Mouse (Mus musculus): ENCODE results near the gene Rrad. TPM values are rescaled to one million over a fixed set of nuclear protein-coding genes. Genes with fewer than 3 reads are reported as not detected.

The Rrad gene
- polyA plus RNA-seq, 1 experiment from 2014 or later: 417 TPM

- Histone ChIP-seq H3K4me3 (ENCODE audit: control insufficient read depth in 1 of 2, insufficient read depth in 1 of 2, low read depth in 1 of 2, low read length in 2 of 2) (no peak overlapping the region), H3K4me1 (ENCODE audit: control insufficient read depth in 2 of 2, insufficient read depth in 2 of 2, low read length in 2 of 2) (peaks cover 54 to 71% of the 10 kb centered on the region in 2 experiments), H3K27ac (replicated peaks in 1 of 2; ENCODE audit: control insufficient read depth in 1 of 2, insufficient read depth in 1 of 2, low read depth in 2 of 2, low read length in 2 of 2) (peak overlapping the region; percentile 95 to 99), H3K36me3 (ENCODE audit: control insufficient read depth, insufficient read depth, low read length) (no peaks in the 10 kb centered on the region), H3K4me2 (ENCODE audit: low read length) (peak overlapping the region; percentile 68), H3K9ac (ENCODE audit: low read length) (peak overlapping the region; percentile 13; the same call in 1 of the 2 replicates), H3K27me3 (ENCODE audit: control insufficient read depth, insufficient read depth, low read length) (no peaks in the 10 kb centered on the region), H3K9me3 (ENCODE audit: control insufficient read depth, low read length) (no peaks in the 10 kb centered on the region)
- ATAC-seq (ENCODE audit: insufficient number of reproducible peaks, insufficient read depth, low FRiP score, low read depth): peak; percentile 23; the same call in 1 of the 2 replicates
- WGBS: 21% methylated on average over 4 of the region's 4 CpGs
Measured at GRCm38 (mm10) chr8:104611613-104612012, 19.5 kb downstream of the Rrad start.

GRCm38 (mm10) chr8:104610185-104610766 lies 20.9 kb downstream of the Rrad start:
- peak; percentile 67 for ATAC-seq (ENCODE audit: insufficient number of reproducible peaks, insufficient read depth, low FRiP score, low read depth)

GRCm38 (mm10) chr8:104609222-104609621 lies 21.9 kb downstream of the Rrad start:
- Histone ChIP-seq H3K9me3 (ENCODE audit: control insufficient read depth, low read length) (no peaks in the 10 kb centered on the region), H3K4me3 (ENCODE audit: control insufficient read depth in 1 of 2, insufficient read depth in 1 of 2, low read depth in 1 of 2, low read length in 2 of 2) (peak overlapping the region; percentile 37 to 50), H3K4me1 (ENCODE audit: control insufficient read depth in 2 of 2, insufficient read depth in 2 of 2, low read length in 2 of 2) (peaks cover 66 to 93% of the 10 kb centered on the region in 2 experiments), H3K36me3 (ENCODE audit: control insufficient read depth, insufficient read depth, low read length) (no peaks in the 10 kb centered on the region), H3K27me3 (ENCODE audit: control insufficient read depth, insufficient read depth, low read length) (no peaks in the 10 kb centered on the region), H3K27ac (replicated peaks in 1 of 2; ENCODE audit: control insufficient read depth in 1 of 2, insufficient read depth in 1 of 2, low read depth in 2 of 2, low read length in 2 of 2) (peak overlapping the region; percentile 96 to 99), H3K9ac (ENCODE audit: low read length) (peak overlapping the region; percentile 76), H3K4me2 (ENCODE audit: low read length) (peak overlapping the region; percentile 68)
- 19% methylated on average over 8 of the region's 8 CpGs for WGBS
- peak; percentile 70 for ATAC-seq (ENCODE audit: insufficient number of reproducible peaks, insufficient read depth, low FRiP score, low read depth)

More at GRCm38 (mm10) chr8:104610185-104610766, 20.9 kb downstream of the Rrad start:
- H3K4me3 ChIP-seq (ENCODE audit: control insufficient read depth in 1 of 2, insufficient read depth in 1 of 2, low read depth in 1 of 2, low read length in 2 of 2): peak overlapping the region in 1 of 2 experiments; percentile 6; a peak in 1 of 4 replicates
- 21% methylated on average over 12 of the region's 12 CpGs for WGBS
- peak overlapping the region; percentile 73 for H3K9ac ChIP-seq (ENCODE audit: low read length)
- peak overlapping the region; percentile 68 for H3K4me2 ChIP-seq (ENCODE audit: low read length)
- no peaks in the 10 kb centered on the region for H3K9me3 ChIP-seq (ENCODE audit: control insufficient read depth, low read length)
- H3K27me3 ChIP-seq (ENCODE audit: control insufficient read depth, insufficient read depth, low read length): no peaks in the 10 kb centered on the region
- peaks cover 67 to 84% of the 10 kb centered on the region in 2 experiments for H3K4me1 ChIP-seq (ENCODE audit: control insufficient read depth in 2 of 2, insufficient read depth in 2 of 2, low read length in 2 of 2)
- H3K36me3 ChIP-seq (ENCODE audit: control insufficient read depth, insufficient read depth, low read length): no peaks in the 10 kb centered on the region
- H3K27ac ChIP-seq (replicated peaks in 1 of 2; ENCODE audit: control insufficient read depth in 1 of 2, insufficient read depth in 1 of 2, low read depth in 2 of 2, low read length in 2 of 2): peak overlapping the region; percentile 96 to 99

DNA sequence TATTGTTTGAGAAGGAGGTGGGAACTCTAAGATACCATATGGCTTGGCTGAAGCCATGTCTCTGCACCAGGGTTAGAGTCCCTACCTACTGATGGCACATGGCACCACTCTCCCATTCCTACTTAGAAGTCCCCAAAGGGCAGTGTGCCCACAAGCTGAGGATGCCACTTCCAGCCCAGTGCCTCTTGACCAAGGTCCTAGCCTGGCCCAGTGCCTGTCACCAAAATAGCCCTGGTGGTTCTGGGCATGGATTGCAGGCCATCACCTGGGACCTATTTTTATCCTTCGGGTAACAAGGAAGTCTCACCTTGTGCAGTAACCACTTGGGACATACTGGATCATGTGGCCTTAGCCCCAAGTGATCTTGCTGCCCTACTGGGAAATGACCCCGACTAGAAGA lies 23.2 kb downstream of the Rrad start:
- H3K9me3 ChIP-seq (ENCODE audit: control insufficient read depth, low read length): no peaks in the 10 kb centered on the region
- H3K4me2 ChIP-seq (ENCODE audit: low read length): peak overlapping the region; percentile 68
- peaks cover 60 to 93% of the 10 kb centered on the region in 2 experiments for H3K4me1 ChIP-seq (ENCODE audit: control insufficient read depth in 2 of 2, insufficient read depth in 2 of 2, low read length in 2 of 2)
- H3K27ac ChIP-seq (replicated peaks in 1 of 2; ENCODE audit: control insufficient read depth in 1 of 2, insufficient read depth in 1 of 2, low read depth in 2 of 2, low read length in 2 of 2): peak overlapping the region; percentile 96 to 99
- H3K27me3 ChIP-seq (ENCODE audit: control insufficient read depth, insufficient read depth, low read length): no peaks in the 10 kb centered on the region
- WGBS: 53% methylated on average over 2 of the region's 2 CpGs
- H3K4me3 ChIP-seq (ENCODE audit: control insufficient read depth in 1 of 2, insufficient read depth in 1 of 2, low read depth in 1 of 2, low read length in 2 of 2): peak overlapping the region in 1 of 2 experiments; percentile 37; a peak in 1 of 4 replicates
- H3K9ac ChIP-seq (ENCODE audit: low read length): peak overlapping the region; percentile 76
- H3K36me3 ChIP-seq (ENCODE audit: control insufficient read depth, insufficient read depth, low read length): no peaks in the 10 kb centered on the region
- ATAC-seq (ENCODE audit: insufficient number of reproducible peaks, insufficient read depth, low FRiP score, low read depth): no peak

DNA sequence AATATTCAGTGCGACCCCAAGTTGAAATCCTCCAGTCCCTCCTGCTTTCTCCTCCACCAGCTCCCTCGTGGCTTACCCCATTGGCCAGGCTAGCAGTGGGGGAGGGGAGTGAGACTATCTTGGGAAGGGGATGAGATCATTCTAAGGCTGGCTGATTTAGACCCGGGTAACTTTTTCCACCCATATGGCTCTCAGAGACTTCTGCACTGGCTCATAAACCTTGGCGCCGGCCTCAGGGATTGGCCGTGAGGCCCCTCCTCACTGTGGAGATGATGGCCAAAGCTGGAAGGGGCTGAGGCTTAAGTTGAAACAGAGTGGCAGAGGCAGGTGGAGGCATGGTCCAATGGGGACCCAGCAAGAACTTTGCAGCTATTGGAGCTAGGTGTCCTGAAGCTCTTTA lies 24.8 kb downstream of the Rrad start:
- H3K9ac ChIP-seq (ENCODE audit: low read length): peak overlapping the region; percentile 62
- peak overlapping the region; percentile 39 for H3K4me2 ChIP-seq (ENCODE audit: low read length)
- H3K36me3 ChIP-seq (ENCODE audit: control insufficient read depth, insufficient read depth, low read length): no peaks in the 10 kb centered on the region
- H3K9me3 ChIP-seq (ENCODE audit: control insufficient read depth, low read length): no peaks in the 10 kb centered on the region
- H3K27me3 ChIP-seq (ENCODE audit: control insufficient read depth, insufficient read depth, low read length): no peaks in the 10 kb centered on the region
- no peak overlapping the region for H3K4me3 ChIP-seq (ENCODE audit: control insufficient read depth in 1 of 2, insufficient read depth in 1 of 2, low read depth in 1 of 2, low read length in 2 of 2)
- peak overlapping the region; percentile 96 to 99 for H3K27ac ChIP-seq (replicated peaks in 1 of 2; ENCODE audit: control insufficient read depth in 1 of 2, insufficient read depth in 1 of 2, low read depth in 2 of 2, low read length in 2 of 2)
- peaks cover 58 to 85% of the 10 kb centered on the region in 2 experiments for H3K4me1 ChIP-seq (ENCODE audit: control insufficient read depth in 2 of 2, insufficient read depth in 2 of 2, low read length in 2 of 2)
- peak; percentile 39 for ATAC-seq (ENCODE audit: insufficient number of reproducible peaks, insufficient read depth, low FRiP score, low read depth)
- WGBS: 4% methylated on average over 6 of the region's 6 CpGs

DNA sequence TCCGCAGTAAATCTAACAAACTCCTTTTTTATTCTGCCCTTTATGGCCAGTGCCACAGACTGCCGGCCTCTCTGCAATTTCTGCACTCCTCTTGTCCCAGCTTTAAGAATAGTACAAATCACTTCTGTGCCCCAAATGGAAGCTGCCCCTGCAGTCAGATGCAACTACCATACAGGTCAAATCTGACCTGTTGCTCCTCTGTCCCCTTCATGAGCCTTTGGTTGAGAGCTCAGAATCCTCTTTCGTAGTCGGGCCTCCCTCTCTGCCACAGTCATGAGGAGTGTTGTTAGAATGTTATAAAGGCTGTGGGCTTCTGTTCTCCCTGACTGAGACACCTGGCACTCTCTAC lies 27.9 kb downstream of the Rrad start:
- Histone ChIP-seq H3K27ac (replicated peaks in 1 of 2; ENCODE audit: control insufficient read depth in 1 of 2, insufficient read depth in 1 of 2, low read depth in 2 of 2, low read length in 2 of 2) (peak overlapping the region; percentile 65 to 89), H3K4me1 (ENCODE audit: control insufficient read depth in 2 of 2, insufficient read depth in 2 of 2, low read length in 2 of 2) (peaks cover 42 to 58% of the 10 kb centered on the region in 2 experiments), H3K4me2 (ENCODE audit: low read length) (peak overlapping the region; percentile 71), H3K9me3 (ENCODE audit: control insufficient read depth, low read length) (no peaks in the 10 kb centered on the region), H3K36me3 (ENCODE audit: control insufficient read depth, insufficient read depth, low read length) (no peaks in the 10 kb centered on the region), H3K27me3 (ENCODE audit: control insufficient read depth, insufficient read depth, low read length) (no peaks in the 10 kb centered on the region), H3K9ac (ENCODE audit: low read length) (peak overlapping the region; percentile 69), H3K4me3 (ENCODE audit: control insufficient read depth in 1 of 2, insufficient read depth in 1 of 2, low read depth in 1 of 2, low read length in 2 of 2) (no peak overlapping the region)
- 36% methylated on average over 4 of the region's 4 CpGs for WGBS
- ATAC-seq (ENCODE audit: insufficient number of reproducible peaks, insufficient read depth, low FRiP score, low read depth): no peak

DNA sequence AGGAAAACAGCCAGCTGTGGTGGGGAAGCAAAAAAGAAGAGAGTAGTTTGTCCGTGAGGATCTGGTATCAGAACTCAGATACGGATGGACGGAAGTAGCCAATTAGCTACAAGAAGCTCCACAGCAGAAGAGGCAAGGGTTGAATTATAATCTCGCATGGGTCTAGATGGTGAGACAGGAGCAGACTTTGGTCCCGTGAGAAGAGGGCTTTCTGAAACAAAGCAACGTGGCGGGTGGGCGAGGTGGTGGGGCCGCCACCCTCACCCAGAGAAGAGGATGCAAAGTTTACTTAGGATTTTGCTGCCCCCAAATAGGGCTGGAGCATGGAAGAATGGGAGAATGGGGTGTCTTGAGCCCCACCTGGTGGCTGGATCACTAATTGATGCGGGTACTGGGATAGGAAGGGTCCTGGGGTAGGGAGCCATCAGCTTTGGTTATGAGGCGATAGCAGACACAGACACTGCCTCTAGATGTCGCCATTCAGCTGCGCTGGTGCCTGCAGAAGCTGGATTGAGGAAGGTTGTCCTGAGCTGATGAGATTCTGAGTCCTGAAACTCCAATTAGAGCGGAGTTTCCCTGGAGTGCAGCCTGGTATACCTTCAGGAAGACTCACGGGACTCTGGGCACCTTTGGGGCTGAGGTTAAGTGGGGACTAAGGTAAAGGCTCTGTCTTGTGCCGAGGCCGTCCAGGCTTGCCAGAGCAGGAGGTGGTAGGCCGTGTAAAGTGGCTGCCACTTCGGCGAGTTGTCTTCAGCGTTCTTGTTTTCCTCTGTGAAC lies 28.5 kb downstream of the Rrad start:
- ATAC-seq (ENCODE audit: insufficient number of reproducible peaks, insufficient read depth, low FRiP score, low read depth): peak; percentile 68
- Histone ChIP-seq H3K4me1 (ENCODE audit: control insufficient read depth in 2 of 2, insufficient read depth in 2 of 2, low read length in 2 of 2) (peaks cover 36 to 55% of the 10 kb centered on the region in 2 experiments), H3K9ac (ENCODE audit: low read length) (peak overlapping the region; percentile 69), H3K4me2 (ENCODE audit: low read length) (peak overlapping the region; percentile 71), H3K36me3 (ENCODE audit: control insufficient read depth, insufficient read depth, low read length) (no peaks in the 10 kb centered on the region), H3K27me3 (ENCODE audit: control insufficient read depth, insufficient read depth, low read length) (no peaks in the 10 kb centered on the region), H3K4me3 (ENCODE audit: control insufficient read depth in 1 of 2, insufficient read depth in 1 of 2, low read depth in 1 of 2, low read length in 2 of 2) (peak overlapping the region; percentile 16 to 33), H3K9me3 (ENCODE audit: control insufficient read depth, low read length) (no peaks in the 10 kb centered on the region), H3K27ac (replicated peaks in 1 of 2; ENCODE audit: control insufficient read depth in 1 of 2, insufficient read depth in 1 of 2, low read depth in 2 of 2, low read length in 2 of 2) (peak overlapping the region; percentile 65 to 89)
- WGBS: 15% methylated on average over 21 of the region's 21 CpGs
